Mouse (Mus musculus): ENCODE data around the gene Sh3pxd2a. TPM values are rescaled to one million over a fixed set of nuclear protein-coding genes. Genes with fewer than 3 reads are reported as not detected.

Gene Sh3pxd2a
- 10 to 100 TPM; 31.8 to 32.4 TPM for total RNA-seq (2021)
- long read RNA-seq, experiment 1, partial matches to known transcripts: 0 of 8 reads
- long read RNA-seq, experiment 1, other reads (novel, unspliced or antisense): 8 of 8 reads
- long read RNA-seq, experiment 2, partial matches to known transcripts: 0 of 4 reads
- long read RNA-seq, experiment 2, other reads (novel, unspliced or antisense): 4 of 4 reads

- no peak for DNase-seq (ENCODE audit: low spot score in 2 of 2)
These were observed at the start of gene Sh3pxd2a for GRCm38 (mm10) chr19:47464304-47465241. Sh3pxd2a (minus strand) TSS chr19:47464401.

- DNase-seq (ENCODE audit: low spot score in 2 of 2): no peak
These were observed 49.4 kb upstream of the Sh3pxd2a start for GRCm38 (mm10) chr19:47513618-47513897.

DNA sequence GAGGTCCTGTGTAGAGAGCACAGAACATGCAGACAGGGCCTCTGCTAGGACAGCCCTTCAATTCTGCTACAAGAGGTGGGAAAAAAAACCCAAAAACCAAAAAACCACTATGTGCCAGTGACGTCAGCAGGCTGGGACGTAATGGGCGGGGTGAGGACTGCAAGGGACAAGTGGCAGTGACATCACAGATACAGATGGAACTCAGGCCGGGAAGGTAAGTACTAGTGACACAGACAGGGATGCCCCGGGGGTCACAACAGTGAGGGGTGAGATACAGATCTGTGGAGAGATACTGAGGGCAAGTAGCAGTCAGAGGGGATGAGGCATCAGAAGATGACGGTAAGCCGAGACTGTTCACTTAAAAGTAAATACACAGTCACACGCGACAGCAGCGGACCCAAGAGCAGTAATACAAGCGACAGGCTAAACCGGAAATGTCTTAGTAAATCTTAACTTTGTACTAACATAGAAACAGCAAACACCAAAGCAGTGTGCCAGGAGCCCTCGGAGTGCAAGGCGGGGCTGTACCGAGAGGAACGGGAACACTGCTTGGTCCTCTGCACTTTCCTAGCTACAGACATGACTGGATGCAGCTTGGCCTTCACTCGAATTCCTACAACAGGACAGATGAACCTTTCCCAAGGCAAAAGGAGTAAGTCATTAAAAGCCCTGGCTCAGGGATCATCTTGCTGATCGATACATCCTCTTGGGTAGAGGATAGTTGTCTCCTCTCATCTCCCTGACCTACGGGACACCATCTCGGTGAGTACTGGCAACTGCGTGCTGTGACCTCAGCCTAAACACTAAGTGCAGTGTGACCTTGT is 48.8 kb upstream of the Sh3pxd2a start:
- DNase-seq (ENCODE audit: low spot score in 2 of 2): no peak

GRCm38 (mm10) chr19:47511958-47512357 is 47.8 kb upstream of the Sh3pxd2a start:
- no peak for DNase-seq (ENCODE audit: low spot score in 2 of 2)

DNA sequence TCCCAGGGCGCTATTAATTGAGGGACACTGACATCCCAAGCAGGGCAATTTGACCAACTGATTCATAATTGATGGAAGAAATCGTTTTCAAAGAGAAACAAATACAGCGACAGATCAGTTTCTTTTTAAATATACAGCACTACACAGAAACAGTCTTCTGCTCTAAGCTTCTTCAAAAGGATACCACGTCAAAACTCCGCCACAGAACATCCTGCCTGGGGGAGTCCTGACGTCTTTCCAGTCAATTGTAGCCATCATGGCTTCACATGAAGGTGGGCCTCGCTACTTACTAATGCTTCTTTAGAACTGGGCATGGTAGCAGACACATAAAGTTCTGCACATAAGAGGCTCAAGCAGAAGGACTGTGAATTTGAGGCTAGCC is 47.1 kb upstream of the Sh3pxd2a start:
- DNase-seq (ENCODE audit: low spot score in 2 of 2): no peak

DNA sequence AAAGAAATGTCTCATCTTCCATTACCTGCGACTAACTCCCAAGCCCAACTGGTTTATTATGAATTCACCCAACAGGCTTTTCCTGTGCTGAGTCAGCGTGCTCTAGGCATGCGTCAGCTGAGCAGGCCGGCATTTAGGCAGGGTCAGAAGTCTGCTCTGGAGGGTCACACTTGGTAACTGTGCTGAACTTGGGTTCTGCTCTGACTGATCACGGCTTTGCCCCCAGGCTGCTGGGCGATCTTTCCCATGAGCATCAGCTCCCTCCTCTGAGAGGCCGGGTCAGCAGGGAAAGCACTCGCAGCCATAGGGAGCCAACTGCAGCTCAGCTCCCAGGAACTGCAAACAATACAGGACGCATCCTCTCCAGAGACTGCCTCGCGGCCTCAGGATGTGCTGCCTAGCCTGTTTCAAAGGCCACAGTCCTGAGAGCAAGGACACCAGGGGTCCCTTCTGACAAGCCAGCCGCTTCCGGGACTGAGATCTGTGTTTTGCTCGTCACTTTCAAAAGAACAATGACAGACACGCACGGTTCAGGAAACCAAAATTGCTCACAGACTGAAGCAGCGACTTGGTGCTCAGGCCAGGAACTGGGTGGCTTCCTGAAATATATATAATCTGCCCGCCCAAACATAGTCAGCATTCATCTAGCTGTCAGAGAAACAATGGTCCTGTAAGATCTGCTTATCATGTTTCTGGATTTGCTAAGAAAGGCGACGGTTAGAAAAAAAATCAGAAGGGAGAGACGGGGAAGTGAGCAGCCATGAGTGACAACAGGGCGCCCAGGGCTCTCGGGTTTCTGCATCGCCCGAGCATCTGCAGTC is 46.5 kb upstream of the Sh3pxd2a start:
- no peak for DNase-seq (ENCODE audit: low spot score in 2 of 2)

GRCm38 (mm10) chr19:47510135-47510472 is 45.9 kb upstream of the Sh3pxd2a start:
- no peak for DNase-seq (ENCODE audit: low spot score in 2 of 2)

DNA sequence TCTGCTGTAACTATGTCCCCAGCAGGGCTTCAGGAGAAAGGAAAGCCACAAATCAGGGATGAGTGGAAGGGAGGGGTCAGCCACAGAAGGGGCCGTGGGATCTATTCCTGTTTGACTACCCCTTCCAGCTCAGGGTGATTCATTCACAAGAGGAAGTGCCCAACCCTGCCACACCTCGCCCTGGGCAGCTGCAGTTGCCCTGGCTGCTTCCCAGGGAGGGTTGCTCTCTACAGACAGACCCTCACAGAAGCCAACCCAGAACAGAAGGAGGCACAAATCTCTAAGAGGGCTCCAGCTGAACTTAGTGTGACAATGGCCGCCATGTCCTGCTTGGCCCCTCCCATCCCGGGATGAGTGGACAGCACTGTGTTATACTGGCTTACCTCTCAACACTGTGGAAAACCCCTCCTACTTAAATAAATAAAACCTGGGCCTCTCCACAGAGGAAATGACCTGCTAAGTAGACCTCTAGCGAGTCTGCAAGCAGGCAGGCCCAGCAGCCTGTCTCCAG is 44.6 kb upstream of the Sh3pxd2a start:
- DNase-seq (ENCODE audit: low spot score in 2 of 2): no peak

GRCm38 (mm10) chr19:47508191-47508590 is 44.0 kb upstream of the Sh3pxd2a start:
- DNase-seq (ENCODE audit: low spot score in 2 of 2): no peak

- DNase-seq (ENCODE audit: low spot score in 2 of 2): peak; percentile 74 to 82
These were observed 43.2 kb upstream of the Sh3pxd2a start for GRCm38 (mm10) chr19:47507128-47508121.

DNA sequence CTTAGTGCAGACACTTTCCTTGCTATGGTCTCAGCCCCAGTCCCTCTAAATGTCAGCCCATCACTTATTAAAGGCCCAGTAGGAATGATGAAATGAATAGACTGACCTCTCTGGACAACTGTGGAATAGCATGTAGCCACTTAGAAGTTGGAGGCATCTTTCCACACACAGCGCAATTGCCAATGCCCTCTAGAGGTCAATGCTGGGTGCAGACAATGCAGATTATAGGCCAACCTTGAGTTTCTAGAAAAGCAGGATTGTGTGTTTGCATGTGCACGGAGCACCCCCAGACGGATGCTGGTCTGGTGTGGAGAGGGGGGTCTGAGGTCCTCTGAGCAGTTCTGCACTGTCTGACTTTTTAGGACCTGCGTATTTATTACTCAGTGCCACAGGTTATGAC is 39.4 kb upstream of the Sh3pxd2a start:
- no peak for DNase-seq (ENCODE audit: low spot score in 2 of 2)

GRCm38 (mm10) chr19:47502563-47502962 is 38.4 kb upstream of the Sh3pxd2a start:
- no peak for DNase-seq (ENCODE audit: low spot score in 2 of 2)

- DNase-seq (ENCODE audit: low spot score in 2 of 2): no peak
These were observed 36.3 kb upstream of the Sh3pxd2a start for GRCm38 (mm10) chr19:47500389-47501011.

GRCm38 (mm10) chr19:47499841-47500240 is 35.6 kb upstream of the Sh3pxd2a start:
- no peak for DNase-seq (ENCODE audit: low spot score in 2 of 2)

DNA sequence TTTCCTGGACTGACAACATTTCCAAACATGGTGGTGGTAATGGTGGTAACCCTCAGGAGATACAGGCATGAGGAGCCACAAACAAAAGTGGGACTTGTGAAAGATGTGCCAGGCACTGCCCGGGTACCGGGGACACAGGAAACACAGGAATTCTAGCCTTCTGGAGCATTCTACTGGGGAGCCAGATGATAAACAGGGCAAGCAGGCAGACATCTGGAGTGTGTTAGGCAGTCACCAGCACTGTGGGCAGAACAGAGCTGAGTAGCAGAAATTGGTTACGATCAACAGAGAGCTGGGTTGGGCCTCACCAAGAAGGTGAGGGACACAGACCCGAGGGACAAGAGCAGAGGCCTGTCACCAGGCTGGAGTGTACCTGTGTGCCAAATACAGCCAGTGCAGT is 34.7 kb upstream of the Sh3pxd2a start:
- no peak for DNase-seq (ENCODE audit: low spot score in 2 of 2)

DNA sequence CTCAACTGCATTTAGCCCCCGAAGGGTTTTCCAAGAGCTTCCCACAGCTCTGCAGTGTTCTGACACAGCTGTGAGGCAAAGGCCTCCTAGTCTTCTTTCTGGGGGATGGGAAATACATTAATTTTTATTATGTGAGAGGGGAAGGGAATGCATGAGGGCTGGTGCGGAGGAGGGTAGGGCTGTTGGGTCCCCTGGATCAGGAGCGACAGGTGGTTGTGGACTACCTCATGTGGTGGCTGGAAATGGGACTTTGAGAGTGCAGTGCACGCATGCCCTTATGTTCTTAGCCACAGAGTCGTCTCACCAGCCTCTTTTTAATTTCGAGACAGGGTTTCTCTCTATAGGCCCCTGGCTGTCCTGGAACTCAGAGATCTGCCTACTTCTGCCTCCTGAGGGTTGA is 33.5 kb upstream of the Sh3pxd2a start:
- no peak for DNase-seq (ENCODE audit: low spot score in 2 of 2)

DNA sequence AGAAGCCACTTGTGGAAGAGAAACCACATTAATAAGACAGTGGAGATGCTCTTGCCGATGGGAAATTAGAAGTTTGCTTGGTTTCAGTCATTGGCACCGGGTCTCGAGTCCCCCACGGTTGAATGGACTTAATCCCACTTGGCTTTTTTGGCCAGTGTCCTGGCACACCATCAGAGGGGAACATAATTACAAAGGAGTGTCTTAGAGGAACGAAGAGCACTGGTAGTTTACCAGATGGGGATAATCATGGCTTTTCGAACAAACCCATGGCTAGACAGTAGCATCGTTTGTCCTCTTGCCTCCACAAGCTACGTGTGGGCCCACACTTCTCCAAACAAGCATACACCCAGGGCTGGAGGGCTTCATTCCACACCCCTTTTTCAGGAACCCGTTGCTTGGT is 33.1 kb upstream of the Sh3pxd2a start:
- no peak for DNase-seq (ENCODE audit: low spot score in 2 of 2)

GRCm38 (mm10) chr19:47493017-47493997 is 29.1 kb upstream of the Sh3pxd2a start:
- no peak for DNase-seq (ENCODE audit: low spot score in 2 of 2)
